Mouse (Mus musculus): ENCODE results near the gene Pxt1. TPM values are rescaled to one million over a fixed set of nuclear protein-coding genes. Genes with fewer than 3 reads are reported as not detected.

The Pxt1 gene
- total RNA-seq, 2 experiments from 2014 or later = not detected

- DNase-seq (ENCODE audit: low spot score in 2 of 2) = no peak
- intact Hi-C loops (cut with DNase I) = no loop called here
These were observed 58.4 kb downstream of the Pxt1 start for GRCm38 (mm10) chr17:28885231-28885630.

Other genes starting within 250 kb of the Pxt1 start
- 1 to 10 TPM; 2.2 to 3.6 TPM for gene AC170998.1, start 217.8 kb downstream of the Pxt1 start, total RNA-seq (2021)
- gene Mapk13, start 174.5 kb downstream of the Pxt1 start, total RNA-seq (2021) = 1 to 10 TPM; 1.0 to 1.2 TPM
- 10 to 100 TPM; 47.2 to 54.7 TPM for gene Brpf3, start 142.8 kb downstream of the Pxt1 start, total RNA-seq (2021)
- under 1 TPM; 0.46 to 0.57 TPM for gene Pnpla1, start 85.4 kb downstream of the Pxt1 start, total RNA-seq (2021)
- gene 4930539E08Rik, start 28.5 kb downstream of the Pxt1 start, total RNA-seq (2021) = 10 to 100 TPM in 1 of 2 experiments, 1 to 10 TPM in 1; 9.5 to 11.4 TPM
- gene Kctd20, start 8.1 kb upstream of the Pxt1 start, total RNA-seq (2021) = 10 to 100 TPM; 74.0 to 77.4 TPM
- 10 to 100 TPM; 44.9 to 59.3 TPM for gene Stk38, start 64.2 kb upstream of the Pxt1 start, total RNA-seq (2021)
- 100 to 1,000 TPM; 113 to 117 TPM for gene Srsf3, start 88.8 kb upstream of the Pxt1 start, total RNA-seq (2021)
- 10 to 100 TPM; 36.0 to 54.2 TPM for gene Cdkn1a, start 147.1 kb upstream of the Pxt1 start, total RNA-seq (2021)
- under 1 TPM in 1 of 2 experiments, not detected in 1; 0.14 TPM for gene Rab44, start 170.3 kb upstream of the Pxt1 start, total RNA-seq (2021)

All from left cerebral cortex, postnatal 25 days (tissue).